Mouse (Mus musculus) midbrain, embryonic 15.5 days (tissue): ENCODE results near the gene Fam189b. TPM values are rescaled to one million over a fixed set of nuclear protein-coding genes. Genes with fewer than 3 reads are reported as not detected.
"Not testable (repeated sequence)": the region's sequence is repeated elsewhere in the genome, so short reads cannot be mapped to it uniquely, and the experiment has no call there.

Experiments used
- ATAC-seq: fragments of 200-750 bp; cut with Nextera tagmentation; replicated peaks from 2 replicates; pipeline ENCODE4 v1.8.0; 2017; ENCODE audit warnings: moderate TSS enrichment
- H3K27ac ChIP-seq: fragments of 300-500 bp; sonication (generic); 2 replicates; pipeline ENCODE4 v1.5.1; 2015; ENCODE audit warnings: mild to moderate bottlenecking, inconsistent platforms
- H3K27me3 ChIP-seq: fragments of 300-500 bp; sonication (generic); replicated peaks from 2 replicates; pipeline ENCODE4 v1.6.1; 2015; ENCODE audit warnings: inconsistent platforms
- H3K36me3 ChIP-seq: fragments of 300-500 bp; sonication (generic); replicated peaks from 2 replicates; pipeline ENCODE4 v1.6.1; 2015; ENCODE audit warnings: inconsistent platforms
- H3K4me1 ChIP-seq: fragments of 300-500 bp; sonication (generic); 2 replicates; pipeline ENCODE4 v1.6.1; 2015; ENCODE audit warnings: inconsistent platforms
- H3K4me2 ChIP-seq: fragments of 300-500 bp; sonication (generic); 2 replicates; pipeline ENCODE4 v1.6.1; 2015; ENCODE audit warnings: inconsistent platforms, mild to moderate bottlenecking, moderate library complexity
- H3K4me3 ChIP-seq: fragments of 300-500 bp; sonication (generic); 2 replicates; pipeline ENCODE4 v1.5.1; 2015; ENCODE audit warnings: mild to moderate bottlenecking, inconsistent platforms
- H3K9ac ChIP-seq: fragments of 300-500 bp; sonication (generic); 2 replicates; pipeline ENCODE4 v1.6.1; 2015; ENCODE audit warnings: mild to moderate bottlenecking, inconsistent platforms
- H3K9me3 ChIP-seq: fragments of 300-500 bp; sonication (generic); 2 replicates; pipeline ENCODE4 v1.6.1; 2016; ENCODE audit warnings: inconsistent platforms
- WGBS: fragments of 180-500 bp; shearing (Covaris S2); methylation state at CpG from one replicate; pipeline ENCODE4 v1.1.7; 2015; ENCODE audit warnings: mixed read lengths; 5-methylcytosine and 5-hydroxymethylcytosine counted together
- polyA plus RNA-seq: library from polyadenylated mRNA; unstranded; fragments of >200 nt; fragmentation: Nextera tagmentation; extraction: Ambion mirVana; gene quantifications from 2 replicates; pipeline ENCODE4 v1.2.1, GENCODE M21; 2015

Gene Fam189b
- polyA plus RNA-seq, 1 experiment from 2014 or later = 37.5 TPM

GRCm38 (mm10) chr3:89210731-89211130 lies 27.8 kb downstream of the Fam189b start:
- Histone ChIP-seq H3K4me2 (no peak overlapping the region), H3K36me3 (peaks cover 41% of the 10 kb centered on the region), H3K9me3 (no peaks in the 10 kb centered on the region), H3K27ac (no peak overlapping the region), H3K27me3 (no peaks in the 10 kb centered on the region), H3K9ac (no peak overlapping the region), H3K4me1 (peaks cover 24% of the 10 kb centered on the region), H3K4me3 (no peak overlapping the region)
- ATAC-seq = no peak
- 85% methylated on average over 7 of the region's 7 CpGs for WGBS

- H3K36me3 ChIP-seq = peaks cover 9% of the 10 kb centered on the region; the same call in 1 of the 2 replicates
- H3K4me1 ChIP-seq = peaks cover 42% of the 10 kb centered on the region
Measured at GRCm38 (mm10) chr3:89213803-89214530, 31.0 kb downstream of the Fam189b start.

GRCm38 (mm10) chr3:89214681-89215411 lies 31.9 kb downstream of the Fam189b start, which contains the start of gene Thbs3:
Gene Thbs3, plus strand, starts transcription at chr3:89215180.
- ATAC-seq = peak; percentile 13; the same call in 1 of the 2 replicates
- Histone ChIP-seq H3K4me2 (peak within 1 kb of the TSS; percentile 88), H3K4me1 (peaks cover 42% of the 10 kb centered on the region), H3K4me3 (peak within 1 kb of the TSS; percentile 75), H3K27ac (peak within 1 kb of the TSS; percentile 98), H3K9me3 (no peaks in the 10 kb centered on the region), H3K36me3 (peaks cover under 1% of the 10 kb centered on the region; the same call in 1 of the 2 replicates), H3K27me3 (no peaks in the 10 kb centered on the region), H3K9ac (peak within 1 kb of the TSS; percentile 75)
- WGBS = under 1% methylated on average over 19 of the region's 19 CpGs

More at GRCm38 (mm10) chr3:89213803-89214530, 31.0 kb downstream of the Fam189b start:
- no peaks in the 10 kb centered on the region for H3K9me3 ChIP-seq
- peak overlapping the region; percentile 75 for H3K9ac ChIP-seq
- H3K4me3 ChIP-seq = peak overlapping the region; percentile 75
- ATAC-seq = peak; percentile 88
- H3K4me2 ChIP-seq = peak overlapping the region; percentile 88
- peak overlapping the region; percentile 98 for H3K27ac ChIP-seq
- H3K27me3 ChIP-seq = no peaks in the 10 kb centered on the region
- under 1% methylated on average over 69 of the region's 69 CpGs for WGBS

GRCm38 (mm10) chr3:89215853-89216252 lies 32.9 kb downstream of the Fam189b start:
- Histone ChIP-seq H3K9me3 (no peaks in the 10 kb centered on the region), H3K4me1 (peaks cover 42% of the 10 kb centered on the region), H3K4me2 (peak overlapping the region; percentile 88), H3K36me3 (no peaks in the 10 kb centered on the region), H3K27me3 (no peaks in the 10 kb centered on the region), H3K27ac (peak overlapping the region; percentile 98), H3K9ac (peak overlapping the region; percentile 75; the same call in 1 of the 2 replicates), H3K4me3 (peak overlapping the region; percentile 75)
- ATAC-seq = peak; percentile 34
- 0% methylated on average over 6 of the region's 6 CpGs for WGBS

GRCm38 (mm10) chr3:89216407-89216806 lies 33.5 kb downstream of the Fam189b start:
- not testable (repeated sequence) for H3K27me3 ChIP-seq, ATAC-seq, H3K9me3 ChIP-seq, H3K4me3 ChIP-seq, H3K36me3 ChIP-seq, H3K27ac ChIP-seq, H3K9ac ChIP-seq
- Histone ChIP-seq H3K4me2 (peak overlapping the region; percentile 88; the same call in 1 of the 2 replicates), H3K4me1 (peaks cover 42% of the 10 kb centered on the region)
- WGBS = 66% methylated on average over 7 of the region's 7 CpGs

GRCm38 (mm10) chr3:89218271-89218670 lies 35.3 kb downstream of the Fam189b start:
- H3K27me3 ChIP-seq = no peaks in the 10 kb centered on the region
- no peak for ATAC-seq
- H3K9ac ChIP-seq = no peak overlapping the region
- H3K4me2 ChIP-seq = no peak overlapping the region
- peaks cover 35% of the 10 kb centered on the region for H3K4me1 ChIP-seq
- H3K9me3 ChIP-seq = no peaks in the 10 kb centered on the region
- WGBS = 74% methylated on average over 1 of the region's 1 CpGs
- no peaks in the 10 kb centered on the region for H3K36me3 ChIP-seq
- H3K27ac ChIP-seq = no peak overlapping the region
- H3K4me3 ChIP-seq = no peak overlapping the region

GRCm38 (mm10) chr3:89219546-89219945 lies 36.6 kb downstream of the Fam189b start:
- no peaks in the 10 kb centered on the region for H3K9me3 ChIP-seq
- WGBS = 51% methylated on average over 8 of the region's 8 CpGs
- no peak overlapping the region for H3K4me2 ChIP-seq
- H3K4me3 ChIP-seq = no peak overlapping the region
- ATAC-seq = no peak
- peak overlapping the region; percentile 7; the same call in 1 of the 2 replicates for H3K27ac ChIP-seq
- H3K4me1 ChIP-seq = peaks cover 46% of the 10 kb centered on the region
- H3K9ac ChIP-seq = no peak overlapping the region
- no peaks in the 10 kb centered on the region for H3K36me3 ChIP-seq
- no peaks in the 10 kb centered on the region for H3K27me3 ChIP-seq

- H3K36me3 ChIP-seq = no peaks in the 10 kb centered on the region
- H3K27me3 ChIP-seq = no peaks in the 10 kb centered on the region
- WGBS = 70% methylated on average over 5 of the region's 5 CpGs
- no peak for ATAC-seq
- no peaks in the 10 kb centered on the region for H3K9me3 ChIP-seq
- H3K9ac ChIP-seq = no peak overlapping the region
- H3K4me2 ChIP-seq = no peak overlapping the region
- 0 out of 2 replicates have a peak overlapping the region, but pooled peaks have one; percentile 8 for H3K27ac ChIP-seq
- peaks cover 46% of the 10 kb centered on the region for H3K4me1 ChIP-seq
- H3K4me3 ChIP-seq = no peak overlapping the region
Measured at GRCm38 (mm10) chr3:89221167-89221566, 38.2 kb downstream of the Fam189b start.

GRCm38 (mm10) chr3:89224796-89225195 lies 41.9 kb downstream of the Fam189b start:
- 24% methylated on average over 11 of the region's 11 CpGs for WGBS
- no peak for ATAC-seq
- Histone ChIP-seq H3K27ac (peak overlapping the region; percentile 86), H3K36me3 (no peaks in the 10 kb centered on the region), H3K9me3 (no peaks in the 10 kb centered on the region), H3K27me3 (no peaks in the 10 kb centered on the region), H3K4me2 (peak overlapping the region; percentile 65), H3K4me1 (peaks cover 60% of the 10 kb centered on the region), H3K4me3 (peak overlapping the region; percentile 37), H3K9ac (peak overlapping the region; percentile 52)

- peak overlapping the region; percentile 65 for H3K4me2 ChIP-seq
- no peaks in the 10 kb centered on the region for H3K9me3 ChIP-seq
- peaks cover 60% of the 10 kb centered on the region for H3K4me1 ChIP-seq
- no peaks in the 10 kb centered on the region for H3K36me3 ChIP-seq
- 11% methylated on average over 12 of the region's 12 CpGs for WGBS
- H3K9ac ChIP-seq = peak overlapping the region; percentile 52
- peak overlapping the region; percentile 86 for H3K27ac ChIP-seq
- H3K27me3 ChIP-seq = no peaks in the 10 kb centered on the region
- no peak for ATAC-seq
- peak overlapping the region; percentile 37 for H3K4me3 ChIP-seq
Measured at GRCm38 (mm10) chr3:89225321-89225815, 42.4 kb downstream of the Fam189b start.

GRCm38 (mm10) chr3:89225918-89226317 lies 43.0 kb downstream of the Fam189b start:
- Histone ChIP-seq H3K27ac (peak overlapping the region; percentile 86), H3K9me3 (no peaks in the 10 kb centered on the region), H3K4me1 (peaks cover 60% of the 10 kb centered on the region), H3K4me3 (peak overlapping the region; percentile 37), H3K9ac (peak overlapping the region; percentile 52), H3K36me3 (no peaks in the 10 kb centered on the region), H3K27me3 (no peaks in the 10 kb centered on the region), H3K4me2 (peak overlapping the region; percentile 65)
- ATAC-seq = peak; percentile 52
- WGBS = 19% methylated on average over 4 of the region's 4 CpGs

- peaks cover 60% of the 10 kb centered on the region for H3K4me1 ChIP-seq
Measured at GRCm38 (mm10) chr3:89226361-89226760, 43.4 kb downstream of the Fam189b start.

More at GRCm38 (mm10) chr3:89226361-89226760, 43.4 kb downstream of the Fam189b start:
- 10% methylated on average over 11 of the region's 11 CpGs for WGBS
- Histone ChIP-seq H3K9me3 (no peaks in the 10 kb centered on the region), H3K27me3 (no peaks in the 10 kb centered on the region), H3K4me3 (peak overlapping the region; percentile 37), H3K27ac (peak overlapping the region; percentile 86), H3K36me3 (no peaks in the 10 kb centered on the region), H3K4me2 (peak overlapping the region; percentile 65), H3K9ac (peak overlapping the region; percentile 52)
- ATAC-seq = no peak
